Mouse (Mus musculus) limb, embryonic 15.5 days (tissue): ENCODE measurements around the gene Usp46. TPM values are rescaled to one million over a fixed set of nuclear protein-coding genes. Genes with fewer than 3 reads are reported as not detected.
"Not testable (repeated sequence)": the region's sequence is repeated elsewhere in the genome, so short reads cannot be mapped to it uniquely, and the experiment has no call there.

ENCODE experiments used
- ATAC-seq: fragments of 200-750 bp; cut with Nextera tagmentation; 2 replicates; pipeline ENCODE4 v1.8.0; 2017; ENCODE audit warnings: low read depth, moderate TSS enrichment; ENCODE audit not compliant: insufficient number of reproducible peaks, low FRiP score, low TSS enrichment
- H3K27ac ChIP-seq: fragments of 300-500 bp; sonication (generic); 2 replicates; pipeline ENCODE4 v1.5.1; 2015; ENCODE audit warnings: moderate library complexity, mild to moderate bottlenecking, inconsistent platforms
- H3K27me3 ChIP-seq: fragments of 300-500 bp; sonication (generic); 2 replicates; pipeline ENCODE4 v1.6.1; 2015; ENCODE audit warnings: inconsistent platforms
- H3K36me3 ChIP-seq: fragments of 300-500 bp; sonication (generic); 2 replicates; pipeline ENCODE4 v1.6.1; 2015; ENCODE audit warnings: inconsistent platforms
- H3K4me1 ChIP-seq: fragments of 300-500 bp; sonication (generic); 2 replicates; pipeline ENCODE4 v1.6.1; 2015; ENCODE audit warnings: inconsistent platforms
- H3K4me2 ChIP-seq: fragments of 300-500 bp; sonication (generic); 2 replicates; pipeline ENCODE4 v1.6.1; 2015; ENCODE audit warnings: mild to moderate bottlenecking, inconsistent platforms
- H3K4me3 ChIP-seq: fragments of 300-500 bp; sonication (generic); 2 replicates; pipeline ENCODE4 v1.5.1; 2015; ENCODE audit warnings: mild to moderate bottlenecking, inconsistent platforms
- H3K9ac ChIP-seq: fragments of 300-500 bp; sonication (generic); 2 replicates; pipeline ENCODE4 v1.6.1; 2015; ENCODE audit warnings: inconsistent platforms
- H3K9me3 ChIP-seq: fragments of 300-500 bp; sonication (generic); 2 replicates; pipeline ENCODE4 v1.6.1; 2016; ENCODE audit warnings: inconsistent platforms
- WGBS: fragments of 180-500 bp; shearing (Covaris S2); methylation state at CpG from one replicate; pipeline ENCODE4 v1.1.7; 2015; 5-methylcytosine and 5-hydroxymethylcytosine counted together
- polyA plus RNA-seq: library from polyadenylated mRNA; unstranded; fragments of >200 nt; fragmentation: Nextera tagmentation; extraction: Ambion mirVana; gene quantifications from 2 replicates; pipeline ENCODE4 v1.2.1, GENCODE M21; 2015

Gene Usp46
- polyA plus RNA-seq, 1 experiment from 2014 or later, result 37.0 TPM

DNA sequence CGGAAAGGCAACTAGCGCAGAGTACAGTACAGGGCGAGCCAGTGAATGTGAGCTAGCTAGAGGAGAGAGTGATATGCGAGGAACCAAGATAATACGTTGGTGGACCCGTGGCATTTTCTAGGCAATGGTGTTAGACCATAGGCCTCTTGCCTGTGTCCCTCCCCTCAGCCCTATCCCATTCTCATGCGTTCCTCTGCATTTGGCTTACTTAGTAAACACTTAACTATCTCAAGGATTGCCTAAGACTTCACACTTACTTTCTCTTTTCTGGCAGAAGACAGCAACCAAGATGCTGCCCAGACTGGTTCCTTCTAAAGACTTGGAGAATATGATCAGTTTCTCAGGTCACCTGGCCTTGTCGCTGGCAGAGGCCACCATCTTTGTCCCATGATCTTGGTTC lies 98.9 kb downstream of the Usp46 start:
- WGBS, result 92% methylated on average over 8 of the region's 8 CpGs
- Histone ChIP-seq H3K36me3 (no peaks in the 10 kb centered on the region), H3K9ac (no peak overlapping the region), H3K4me3 (no peak overlapping the region), H3K27ac (no peak overlapping the region), H3K4me1 (peaks cover 14% of the 10 kb centered on the region; the same call in 1 of the 2 replicates), H3K9me3 (no peaks in the 10 kb centered on the region), H3K27me3 (no peaks in the 10 kb centered on the region), H3K4me2 (no peak overlapping the region)
- no peak for ATAC-seq

DNA sequence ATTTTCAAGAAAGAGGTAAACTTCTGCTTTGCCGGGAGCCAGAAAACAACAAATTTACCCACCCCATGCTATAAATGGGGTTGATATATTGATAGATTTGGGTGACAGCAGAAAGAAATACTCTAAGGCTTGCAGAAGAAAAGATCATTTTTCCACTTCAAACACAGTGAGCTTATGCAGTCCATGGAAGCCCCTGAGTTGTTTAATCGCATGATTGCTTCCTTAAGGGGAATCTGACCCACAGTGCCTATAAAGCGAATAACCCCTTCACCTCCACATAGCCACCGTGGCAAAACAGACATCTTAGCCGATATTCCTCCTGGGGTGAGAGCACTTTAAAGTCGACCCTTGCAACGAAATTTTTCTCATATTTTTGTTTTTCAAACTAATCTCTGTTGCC lies 108.5 kb downstream of the Usp46 start:
- no peak overlapping the region for H3K27ac ChIP-seq
- no peaks in the 10 kb centered on the region for H3K36me3 ChIP-seq
- no peak overlapping the region for H3K4me3 ChIP-seq
- WGBS, result 50% methylated on average over 7 of the region's 7 CpGs
- H3K4me1 ChIP-seq, result no peaks in the 10 kb centered on the region; the same call in 1 of the 2 replicates
- no peak for ATAC-seq
- no peaks in the 10 kb centered on the region for H3K9me3 ChIP-seq
- no peak overlapping the region for H3K9ac ChIP-seq
- no peaks in the 10 kb centered on the region for H3K27me3 ChIP-seq
- H3K4me2 ChIP-seq, result no peak overlapping the region

- H3K27me3 ChIP-seq, H3K9me3 ChIP-seq, H3K9ac ChIP-seq, H3K36me3 ChIP-seq, ATAC-seq, H3K4me3 ChIP-seq, H3K4me2 ChIP-seq, H3K27ac ChIP-seq, H3K4me1 ChIP-seq: not testable (repeated sequence)
- WGBS, result 93% methylated on average over 5 of the region's 5 CpGs
These were observed 109.6 kb downstream of the Usp46 start for GRCm38 (mm10) chr5:73958614-73959013.

- Histone ChIP-seq H3K27me3 (no peaks in the 10 kb centered on the region), H3K36me3 (no peaks in the 10 kb centered on the region), H3K9me3 (no peaks in the 10 kb centered on the region), H3K4me1 (no peaks in the 10 kb centered on the region; the same call in 1 of the 2 replicates), H3K4me2 (no peak overlapping the region), H3K9ac (no peak overlapping the region), H3K27ac (no peak overlapping the region), H3K4me3 (no peak overlapping the region)
- no peak for ATAC-seq
- WGBS, result 90% methylated on average over 5 of the region's 5 CpGs
These were observed 110.1 kb downstream of the Usp46 start for GRCm38 (mm10) chr5:73958096-73958495.

DNA sequence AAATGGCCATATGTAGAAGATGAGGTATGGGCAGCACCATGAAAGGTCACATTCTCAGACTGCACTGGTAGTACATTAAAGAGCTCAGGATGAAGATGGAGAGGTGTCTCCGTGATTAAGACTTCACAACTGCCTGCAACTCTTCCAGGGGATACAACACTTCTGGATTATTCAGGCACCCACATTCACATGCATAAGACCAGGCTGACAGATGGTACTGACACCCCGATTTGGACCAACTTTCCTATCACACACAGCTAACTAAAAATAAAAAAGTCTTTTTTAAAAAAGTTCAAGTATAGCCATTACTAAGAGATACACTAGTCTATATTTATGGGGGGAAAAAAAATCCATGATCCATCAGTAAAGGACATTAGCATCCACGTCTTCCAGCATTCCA lies 112.5 kb downstream of the Usp46 start:
- Histone ChIP-seq H3K4me1 (no peaks in the 10 kb centered on the region; the same call in 1 of the 2 replicates), H3K4me3 (no peak overlapping the region), H3K9me3 (no peaks in the 10 kb centered on the region), H3K36me3 (no peaks in the 10 kb centered on the region), H3K27ac (no peak overlapping the region), H3K27me3 (no peaks in the 10 kb centered on the region), H3K9ac (no peak overlapping the region), H3K4me2 (no peak overlapping the region)
- no peak for ATAC-seq
- 81% methylated on average over 3 of the region's 3 CpGs for WGBS

GRCm38 (mm10) chr5:73955005-73955404 lies 113.2 kb downstream of the Usp46 start:
- no peaks in the 10 kb centered on the region for H3K9me3 ChIP-seq
- H3K4me2 ChIP-seq, result no peak overlapping the region
- H3K9ac ChIP-seq, result no peak overlapping the region
- H3K27ac ChIP-seq, result no peak overlapping the region
- H3K4me3 ChIP-seq, result no peak overlapping the region
- H3K4me1 ChIP-seq, result no peaks in the 10 kb centered on the region
- no peak for ATAC-seq
- no peaks in the 10 kb centered on the region for H3K36me3 ChIP-seq
- no peaks in the 10 kb centered on the region for H3K27me3 ChIP-seq
- WGBS, result 84% methylated on average over 4 of the region's 4 CpGs

- H3K9ac ChIP-seq, result no peak overlapping the region
- ATAC-seq, result no peak
- no peaks in the 10 kb centered on the region for H3K36me3 ChIP-seq
- H3K4me1 ChIP-seq, result no peaks in the 10 kb centered on the region
- H3K4me2 ChIP-seq, result no peak overlapping the region
- H3K27ac ChIP-seq, result no peak overlapping the region
- no peaks in the 10 kb centered on the region for H3K9me3 ChIP-seq
- H3K4me3 ChIP-seq, result no peak overlapping the region
- no peaks in the 10 kb centered on the region for H3K27me3 ChIP-seq
- 73% methylated on average over 3 of the region's 3 CpGs for WGBS
These were observed 115.1 kb downstream of the Usp46 start for GRCm38 (mm10) chr5:73953066-73953614.

DNA sequence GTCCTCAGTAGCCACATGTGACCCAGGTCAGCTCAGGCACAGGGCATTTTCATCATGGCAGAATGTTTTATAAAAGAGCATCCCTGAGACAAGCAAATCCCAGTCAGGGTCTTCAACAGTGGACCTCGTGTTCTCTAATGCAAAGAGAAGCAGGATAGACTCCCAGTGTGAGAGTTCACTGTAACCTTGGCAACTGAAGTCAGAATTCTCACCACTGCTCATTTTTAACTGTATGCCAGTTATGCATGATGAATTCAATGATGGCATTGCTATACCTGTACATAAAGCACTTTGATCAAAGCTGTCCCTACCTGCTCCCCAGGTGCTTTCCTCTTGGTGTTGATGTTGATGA lies 116.6 kb downstream of the Usp46 start:
- Histone ChIP-seq H3K4me1 (no peaks in the 10 kb centered on the region), H3K27ac (no peak overlapping the region), H3K36me3 (no peaks in the 10 kb centered on the region), H3K4me3 (no peak overlapping the region), H3K9me3 (no peaks in the 10 kb centered on the region), H3K9ac (no peak overlapping the region), H3K4me2 (no peak overlapping the region), H3K27me3 (no peaks in the 10 kb centered on the region)
- 69% methylated on average over 1 of the region's 1 CpGs for WGBS
- no peak for ATAC-seq

DNA sequence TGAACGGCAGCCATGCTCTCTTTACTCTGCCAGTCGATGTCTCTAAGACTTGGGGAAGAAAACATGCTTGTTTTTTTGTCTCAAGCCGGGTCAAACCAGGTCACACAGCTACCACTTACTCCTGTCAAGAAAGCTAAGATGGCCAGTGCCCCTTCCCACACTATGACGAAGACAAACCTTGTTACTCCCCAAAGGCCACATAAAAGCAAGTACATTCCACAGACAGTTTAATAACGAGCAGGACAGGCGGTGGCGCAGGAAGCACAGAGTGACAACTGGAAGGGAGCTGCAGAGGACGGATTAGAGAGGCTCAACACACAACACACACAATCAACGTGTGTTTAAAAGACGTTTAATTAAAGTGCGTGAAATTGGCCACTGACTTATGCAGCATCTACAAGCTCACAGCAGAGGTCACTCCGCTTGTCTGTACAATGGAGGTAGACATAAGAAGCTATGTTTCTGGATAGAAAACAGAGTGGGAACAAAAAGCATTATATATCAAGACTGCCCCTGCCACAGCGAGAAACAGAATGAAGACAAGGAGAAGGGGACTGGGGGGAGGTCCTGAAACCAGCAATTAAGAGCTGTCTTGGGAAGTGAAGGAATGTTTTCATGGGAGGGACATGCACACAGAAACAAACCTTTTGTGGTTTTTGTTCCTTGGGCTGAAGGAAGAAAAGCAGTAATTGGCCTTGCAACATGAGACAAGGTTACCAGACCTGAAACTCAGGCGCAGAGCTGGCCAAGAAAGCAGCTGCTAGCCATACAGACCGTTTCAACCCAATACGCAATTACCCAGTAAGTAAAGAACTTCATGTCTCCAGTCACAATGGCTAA lies 117.2 kb downstream of the Usp46 start:
- WGBS, result 40% methylated on average over 16 of the region's 16 CpGs
- Histone ChIP-seq H3K27ac (no peak overlapping the region; the same call in 1 of the 2 replicates), H3K4me2 (no peak overlapping the region)

More for the DNA sequence above, 117.2 kb downstream of the Usp46 start:
- H3K9me3 ChIP-seq, result no peaks in the 10 kb centered on the region
- no peak for ATAC-seq
- no peak overlapping the region for H3K9ac ChIP-seq
- no peak overlapping the region for H3K4me3 ChIP-seq
- no peaks in the 10 kb centered on the region for H3K4me1 ChIP-seq
- no peaks in the 10 kb centered on the region for H3K36me3 ChIP-seq
- H3K27me3 ChIP-seq, result no peaks in the 10 kb centered on the region

Other genes starting within 250 kb of the Usp46 start
- gene Rasl11b, start 126.9 kb upstream of the Usp46 start, polyA plus RNA-seq, result 126 and 133 TPM in 2 replicates